Mouse (Mus musculus): Measurements from ENCODE around the gene Pan3.
A peak's percentile ranks its signal among the peaks of the same experiment; 100 is the strongest.

The Pan3 gene

DNA sequence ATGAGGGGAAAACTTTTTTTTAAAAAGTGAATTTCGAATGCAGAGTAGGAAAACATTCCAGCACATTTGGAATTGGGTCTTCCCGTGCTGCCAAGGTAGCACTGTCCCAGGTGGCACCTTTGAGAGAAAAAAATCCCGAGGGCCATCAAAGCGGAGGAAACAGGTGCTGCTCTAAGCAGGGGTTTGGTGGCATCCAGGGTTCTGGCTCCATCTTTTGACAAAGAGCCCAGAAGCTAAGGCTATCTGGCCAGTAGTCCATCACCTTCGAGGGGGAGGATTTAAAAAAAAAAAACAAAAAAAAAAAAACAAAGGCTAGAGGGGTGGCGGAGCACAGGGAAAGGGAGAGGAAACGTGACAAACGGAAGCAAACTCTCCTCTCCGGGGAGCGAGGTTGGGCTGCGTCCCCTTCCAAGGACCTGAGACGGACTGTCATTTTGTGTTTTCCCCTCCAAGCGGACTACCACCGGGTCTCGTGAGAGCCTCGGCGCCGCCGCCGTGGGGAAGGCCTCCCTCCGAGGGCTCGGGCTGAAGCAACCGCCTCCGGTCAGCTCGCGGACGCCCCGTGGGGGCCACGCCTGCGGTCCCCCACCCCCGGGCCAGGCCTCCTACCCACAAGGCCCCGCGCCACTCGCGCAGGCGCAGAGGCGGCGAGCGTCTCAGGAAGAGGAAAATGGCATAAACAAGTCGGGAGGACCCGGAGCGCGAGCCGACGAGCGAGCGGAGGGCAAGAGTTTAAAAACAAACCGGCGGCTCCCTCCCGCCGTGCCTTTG, at the start of gene Pan3:
TSS of gene Pan3 (plus strand) at position 627 of the 771 bp plus-strand sequence.
- peak; percentile 95 for DNase-seq (ENCODE audit: low spot score)

DNA sequence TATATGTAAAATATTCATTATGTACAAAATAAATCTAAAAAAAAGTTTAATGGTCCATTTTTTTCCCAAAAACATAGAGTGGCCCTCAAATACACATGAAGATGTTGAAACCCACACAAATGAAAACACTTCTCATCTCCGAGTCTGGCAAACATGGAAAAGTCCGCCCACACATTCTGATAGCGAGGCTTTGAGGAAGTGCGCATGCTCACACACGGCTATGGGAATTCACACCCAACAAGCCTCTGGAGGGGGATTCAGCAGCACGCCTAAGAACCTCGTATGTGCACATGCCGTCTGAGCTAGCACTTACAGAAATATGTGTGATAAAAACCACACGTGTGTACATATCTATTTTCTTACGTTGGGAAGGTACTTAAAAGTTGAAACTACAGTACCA, 48.6 kb upstream of the Pan3 start:
- DNase-seq (ENCODE audit: low spot score) = no peak

DNA sequence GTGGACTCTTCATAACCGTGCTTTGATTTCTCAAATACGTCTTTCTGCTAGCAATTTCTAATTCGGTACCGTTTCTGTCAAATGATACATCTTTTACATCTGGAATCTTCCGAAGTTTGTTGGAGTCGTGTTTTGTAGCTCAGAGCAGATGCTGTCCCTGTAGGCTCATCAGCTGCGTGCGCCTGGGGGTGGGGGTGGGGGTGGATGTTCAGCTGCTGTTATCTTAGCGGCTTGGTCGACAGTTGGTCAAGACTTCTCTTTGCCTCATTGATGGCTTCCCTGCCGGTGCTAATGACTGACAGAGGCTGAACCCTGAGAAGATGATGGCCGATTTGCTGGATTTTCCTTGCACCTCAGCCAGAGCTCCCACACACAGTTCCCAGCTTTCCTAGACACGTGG, 43.1 kb upstream of the Pan3 start:
- no peak for DNase-seq (ENCODE audit: low spot score)

GRCm38 (mm10) chr5:147388376-147389008, 41.5 kb upstream of the Pan3 start:
- DNase-seq (ENCODE audit: low spot score) = no peak

DNA sequence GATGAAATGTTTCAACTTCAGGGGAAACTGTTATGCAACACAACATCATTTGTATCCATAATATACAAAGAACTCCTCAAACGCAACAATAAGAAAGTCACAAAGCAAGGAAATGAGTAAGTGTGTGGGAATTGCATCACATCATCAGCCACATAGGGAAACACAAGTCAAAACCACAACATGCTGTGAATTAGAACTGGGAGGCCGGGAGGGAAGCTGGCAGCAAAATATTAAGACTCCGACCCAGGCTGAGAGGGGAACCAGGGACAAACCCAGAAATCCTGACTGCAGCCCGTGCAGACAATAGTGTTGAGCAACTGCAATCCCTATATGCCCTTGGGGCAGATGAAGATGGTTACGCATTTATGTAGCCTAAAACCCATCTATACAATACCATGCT, 40.9 kb upstream of the Pan3 start:
- peak; percentile 15 for DNase-seq (ENCODE audit: low spot score)

DNA sequence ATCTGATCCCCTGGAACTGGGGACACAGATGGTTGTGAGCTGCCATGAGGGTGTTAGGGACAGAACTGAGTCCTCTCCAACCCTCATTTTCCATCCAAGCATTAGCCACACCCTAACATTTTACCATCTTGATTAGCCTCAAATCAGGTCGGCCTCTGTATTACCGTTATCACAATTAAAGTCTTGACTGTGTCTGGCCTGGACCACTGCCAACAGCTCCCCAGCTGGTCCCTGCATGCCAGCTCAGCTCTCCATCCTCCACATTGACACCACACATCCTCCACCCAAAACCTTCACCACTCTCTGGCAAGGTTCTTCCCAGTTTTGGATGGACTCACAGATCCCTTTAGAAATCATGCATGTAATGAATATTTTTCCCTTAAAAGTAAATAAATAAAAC, 39.2 kb upstream of the Pan3 start:
- DNase-seq (ENCODE audit: low spot score) = no peak

DNA sequence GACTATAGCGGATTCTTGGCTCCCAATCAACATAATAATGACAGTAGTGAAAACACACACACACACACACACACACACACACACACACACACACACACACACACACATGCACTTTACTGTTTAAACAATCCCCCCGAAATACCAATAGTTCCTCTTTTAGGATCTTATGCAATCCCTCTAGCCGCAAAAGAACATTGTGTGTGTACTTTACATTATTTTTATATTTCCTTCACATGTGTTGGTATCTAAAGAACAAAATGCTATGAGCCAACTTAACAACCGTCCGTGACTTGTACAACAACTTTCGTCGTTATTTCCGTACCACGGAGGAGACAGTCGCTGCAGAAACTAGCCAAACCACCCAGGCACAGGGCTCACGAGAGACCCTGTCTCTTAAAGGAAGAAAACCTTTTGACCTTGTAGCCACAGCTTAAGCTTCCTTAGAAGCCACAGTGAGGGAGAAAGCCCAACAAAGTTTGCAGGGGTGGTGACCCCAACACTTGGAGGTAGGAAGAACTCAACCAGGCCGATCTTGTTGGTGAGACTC, 37.2 kb upstream of the Pan3 start:
- peak; percentile 7 for DNase-seq (ENCODE audit: low spot score)

- no peak for DNase-seq (ENCODE audit: low spot score)
Observed at GRCm38 (mm10) chr5:147395050-147395449, 34.9 kb upstream of the Pan3 start.

DNA sequence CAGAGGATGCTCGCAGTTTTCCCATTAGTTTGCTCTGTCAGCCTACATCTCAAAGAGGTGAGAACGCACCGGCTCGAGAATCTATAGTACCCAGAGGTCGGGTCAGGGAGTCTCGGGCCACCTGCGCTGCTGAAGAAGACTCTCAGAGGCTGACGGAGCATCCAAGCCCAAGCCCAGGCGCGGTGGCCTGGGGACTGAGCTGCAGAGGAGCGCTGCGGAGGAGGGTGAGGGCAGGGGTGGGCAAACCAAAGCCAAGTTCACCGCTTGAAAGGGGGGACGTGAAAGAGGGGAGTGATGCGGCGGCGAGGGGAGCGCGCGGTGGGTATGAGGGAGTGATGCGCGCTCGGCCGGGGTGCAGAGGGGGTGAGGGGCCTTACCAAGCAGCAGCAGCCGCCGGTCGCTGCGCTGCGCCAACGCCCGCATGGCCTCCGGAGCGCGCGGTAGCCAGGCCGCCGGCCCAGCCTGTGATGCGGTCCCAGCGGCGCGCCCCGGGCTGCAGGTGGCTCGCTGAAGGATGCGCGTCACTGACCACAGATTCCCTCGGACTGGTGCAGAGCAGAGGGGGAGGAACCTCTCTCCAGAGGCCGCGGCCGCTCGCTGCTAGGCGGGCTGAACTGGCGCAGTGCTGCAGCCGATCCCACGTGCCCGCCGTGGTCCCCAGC, 30.0 kb upstream of the Pan3 start, which contains the start of gene Flt3:
TSS of gene Flt3 (minus strand) at position 647 of the 662 bp plus-strand sequence.
- peak; percentile 7 for DNase-seq (ENCODE audit: low spot score)

- no peak for DNase-seq (ENCODE audit: low spot score)
Observed at GRCm38 (mm10) chr5:147400505-147400979, 29.4 kb upstream of the Pan3 start.

DNA sequence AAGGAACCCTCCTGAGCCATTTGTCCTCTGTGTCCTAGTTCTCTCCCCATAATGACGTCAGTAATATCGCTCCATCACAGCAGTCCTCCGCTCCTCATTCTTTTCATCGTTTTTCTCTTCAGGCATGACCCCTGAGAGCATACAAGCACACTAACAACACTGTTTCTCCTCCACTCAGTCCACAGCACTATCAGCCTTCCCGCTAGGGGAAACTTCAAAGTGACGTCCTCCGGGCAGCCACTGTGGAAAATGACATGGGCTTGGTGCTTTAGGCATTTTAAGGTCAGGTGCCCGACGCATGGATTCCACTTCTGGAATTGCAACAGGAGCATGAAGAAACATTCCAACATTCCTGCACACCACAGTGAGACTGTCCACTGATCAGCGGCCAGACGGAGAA, 28.9 kb upstream of the Pan3 start:
- DNase-seq (ENCODE audit: low spot score) = no peak

GRCm38 (mm10) chr5:147402505-147402904, 27.5 kb upstream of the Pan3 start:
- peak; percentile 37 for DNase-seq (ENCODE audit: low spot score)

DNA sequence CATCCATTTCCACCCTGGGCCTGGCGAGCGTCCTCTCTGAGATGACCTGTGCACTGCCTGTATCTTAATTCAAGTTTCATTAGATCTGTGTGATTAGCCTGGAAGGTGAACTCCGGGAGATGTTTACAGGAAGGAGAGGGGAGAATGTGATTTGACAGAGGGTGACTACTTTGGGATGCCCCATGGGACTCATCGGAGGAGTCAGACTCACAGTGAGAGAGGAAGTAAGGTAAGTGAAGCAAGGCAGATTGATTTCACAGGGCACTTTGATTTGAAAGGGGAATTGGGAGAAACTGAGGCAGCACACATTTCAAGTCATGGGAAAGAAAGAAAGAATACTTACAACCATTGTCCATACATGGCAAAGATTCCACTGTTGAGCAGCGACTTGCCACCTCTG, 23.8 kb upstream of the Pan3 start:
- no peak for DNase-seq (ENCODE audit: low spot score)

- no peak for DNase-seq (ENCODE audit: low spot score)
Observed at GRCm38 (mm10) chr5:147408731-147409130, 21.2 kb upstream of the Pan3 start.

- no peak for DNase-seq (ENCODE audit: low spot score)
Observed at GRCm38 (mm10) chr5:147410585-147410984, 19.4 kb upstream of the Pan3 start.

GRCm38 (mm10) chr5:147417986-147418385, 12.0 kb upstream of the Pan3 start:
- DNase-seq (ENCODE audit: low spot score) = no peak

DNA sequence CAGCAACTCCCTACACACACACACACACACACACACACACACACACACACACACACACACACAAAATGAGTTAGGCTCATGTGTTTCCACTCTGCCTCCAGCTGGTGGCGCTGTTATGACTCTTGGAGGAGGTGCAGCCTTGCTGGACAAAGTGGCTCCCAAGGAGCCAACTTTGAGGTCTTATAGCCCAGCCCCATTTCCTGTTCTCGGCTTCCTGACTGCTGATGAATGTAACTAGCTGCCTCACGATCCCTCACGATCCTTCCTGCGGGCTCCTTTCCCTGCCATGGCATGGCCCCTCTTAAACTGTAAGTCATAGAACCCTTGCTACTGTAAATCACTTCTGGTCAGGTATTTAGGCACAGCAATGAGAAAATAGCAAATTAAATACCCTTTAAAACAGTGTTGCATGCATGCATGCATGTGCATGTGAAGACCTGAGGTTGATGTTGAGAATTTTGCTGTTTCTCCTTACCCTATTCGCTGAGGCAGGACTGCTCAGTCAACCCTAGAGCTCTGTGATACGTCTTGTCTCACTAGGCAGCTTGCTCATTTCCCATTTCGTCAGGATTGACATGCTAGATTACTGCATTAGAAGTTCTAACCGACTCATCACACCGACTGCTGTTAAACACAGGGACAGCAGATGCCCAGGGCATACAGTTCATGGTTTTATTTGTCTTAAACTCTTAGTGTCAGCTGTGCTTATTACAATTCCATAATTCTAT, 11.4 kb upstream of the Pan3 start:
- peak; percentile 45 for DNase-seq (ENCODE audit: low spot score)

GRCm38 (mm10) chr5:147423612-147424011, 6.3 kb upstream of the Pan3 start:
- DNase-seq (ENCODE audit: low spot score) = no peak

GRCm38 (mm10) chr5:147426048-147426805, 3.7 kb upstream of the Pan3 start:
- no peak for DNase-seq (ENCODE audit: low spot score)

DNA sequence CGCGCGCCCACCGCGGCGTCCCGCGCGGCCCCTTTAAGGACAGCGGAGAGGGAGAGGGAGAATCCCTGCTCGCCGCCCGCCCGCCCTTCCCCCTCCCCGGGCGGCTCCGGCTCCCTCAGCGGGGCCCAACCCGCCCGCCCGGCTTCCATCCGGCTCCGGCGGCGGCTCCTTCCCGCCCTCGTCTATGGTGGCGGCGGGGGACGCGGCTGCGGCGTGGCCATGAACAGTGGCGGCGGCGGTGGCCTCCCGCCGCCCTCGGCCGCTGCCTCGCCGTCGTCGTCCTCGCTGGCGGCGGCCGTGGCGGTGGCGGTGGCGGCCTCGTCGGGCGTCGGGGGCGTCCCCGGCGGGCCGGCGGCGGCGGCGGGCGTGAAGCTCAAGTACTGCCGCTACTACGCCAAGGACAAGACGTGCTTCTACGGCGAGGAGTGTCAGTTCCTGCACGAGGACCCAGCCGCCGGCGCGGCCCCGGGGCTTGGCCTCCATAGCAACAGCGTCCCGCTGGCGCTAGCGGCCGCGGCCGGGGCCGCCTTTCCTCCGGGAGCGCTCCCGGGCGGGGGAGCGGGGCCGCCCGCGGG, 487 bp downstream of the Pan3 start:
- peak; percentile 26 for DNase-seq (ENCODE audit: low spot score)

Data from lung, postnatal 25 days (tissue).